Mouse (Mus musculus) embryonic facial prominence, embryonic 14.5 days (tissue): ENCODE data around the gene Zp1. TPM values are rescaled to one million over a fixed set of nuclear protein-coding genes. Genes with fewer than 3 reads are reported as not detected.
A peak's percentile ranks its signal among the peaks of the same experiment; 100 is the strongest.

Experiments used
- ATAC-seq: fragments of 200-750 bp; cut with Nextera tagmentation; 2 replicates; pipeline ENCODE4 v1.8.0; 2017; ENCODE audit warnings: low read depth, moderate number of reproducible peaks, moderate TSS enrichment
- DNase-seq: peaks from one replicate; pipeline ENCODE4 v3.0.0-alpha.2; 2015; ENCODE audit warnings: low spot score
- H3K27ac ChIP-seq: fragments of 300-500 bp; sonication (generic); replicated peaks from 2 replicates; pipeline ENCODE4 v1.5.1; 2014; ENCODE audit warnings: low read depth, mild to moderate bottlenecking, low read length, moderate library complexity
- H3K27me3 ChIP-seq: fragments of 300-500 bp; sonication (generic); replicated peaks from 2 replicates; pipeline ENCODE4 v1.6.1; 2014; ENCODE audit warnings: low read length; ENCODE audit not compliant: control insufficient read depth, insufficient read depth
- H3K36me3 ChIP-seq: fragments of 300-500 bp; sonication (generic); 2 replicates; pipeline ENCODE4 v1.6.1; 2014; ENCODE audit warnings: low read length, mixed read lengths; ENCODE audit not compliant: control insufficient read depth, insufficient read depth
- H3K4me1 ChIP-seq: fragments of 300-500 bp; sonication (generic); 2 replicates; pipeline ENCODE4 v1.6.1; 2014; ENCODE audit warnings: antibody characterized with exemption, low read length; ENCODE audit not compliant: control insufficient read depth, insufficient read depth
- H3K4me2 ChIP-seq: fragments of 300-500 bp; sonication (generic); 2 replicates; pipeline ENCODE4 v1.6.1; 2014; ENCODE audit warnings: low read depth, mild to moderate bottlenecking, low read length, moderate library complexity, mixed read lengths
- H3K4me3 ChIP-seq: fragments of 300-500 bp; sonication (generic); 2 replicates; pipeline ENCODE4 v1.5.1; 2014; ENCODE audit warnings: low read depth, mild to moderate bottlenecking, low read length
- H3K9ac ChIP-seq: fragments of 300-500 bp; sonication (generic); 2 replicates; pipeline ENCODE4 v1.6.1; 2014; ENCODE audit warnings: low read depth, mild to moderate bottlenecking, low read length, moderate library complexity, mixed read lengths
- H3K9me3 ChIP-seq: fragments of 300-500 bp; sonication (generic); 2 replicates; pipeline ENCODE4 v1.6.1; 2016; ENCODE audit warnings: low read length; ENCODE audit not compliant: control insufficient read depth
- WGBS: fragments of 180-500 bp; shearing (Covaris S2); extraction: QIAGEN DNeasy Blood & Tissue Kit; methylation state at CpG from one replicate; pipeline ENCODE4 v1.1.7; 2014; 5-methylcytosine and 5-hydroxymethylcytosine counted together
- polyA plus RNA-seq: library from polyadenylated mRNA; unstranded; fragments of >200 nt; fragmentation: Nextera tagmentation; extraction: Ambion mirVana; gene quantifications from 2 replicates; pipeline ENCODE4 v1.2.1, GENCODE M21; 2014

The Zp1 gene
- polyA plus RNA-seq, 1 experiment from 2014 or later: not detected

GRCm38 (mm10) chr19:10936077-10936476 is 15.6 kb upstream of the Zp1 start:
- no peaks in the 10 kb centered on the region for H3K36me3 ChIP-seq
- no peaks in the 10 kb centered on the region for H3K9me3 ChIP-seq
- H3K27ac ChIP-seq: no peak overlapping the region
- H3K27me3 ChIP-seq: no peaks in the 10 kb centered on the region; the same call in 1 of the 2 replicates
- H3K9ac ChIP-seq: no peak overlapping the region
- ATAC-seq: no peak
- DNase-seq: no peak
- H3K4me1 ChIP-seq: 0 out of 2 replicates have a peak, but pooled peaks cover 8% of the 10 kb centered on the region
- WGBS: 90% methylated on average over 5 of the region's 5 CpGs
- H3K4me2 ChIP-seq: no peak overlapping the region
- H3K4me3 ChIP-seq: no peak overlapping the region

- no peak overlapping the region for H3K4me3 ChIP-seq
- no peak overlapping the region for H3K27ac ChIP-seq
- 30% methylated on average over 5 of the region's 5 CpGs for WGBS
- H3K4me2 ChIP-seq: no peak overlapping the region
- H3K36me3 ChIP-seq: no peaks in the 10 kb centered on the region
- ATAC-seq: no peak
- no peak for DNase-seq
- H3K9ac ChIP-seq: no peak overlapping the region
- H3K27me3 ChIP-seq: no peaks in the 10 kb centered on the region; the same call in 1 of the 2 replicates
- H3K9me3 ChIP-seq: no peaks in the 10 kb centered on the region
- no peaks in the 10 kb centered on the region for H3K4me1 ChIP-seq
These were observed 14.6 kb upstream of the Zp1 start for GRCm38 (mm10) chr19:10935029-10935428.

GRCm38 (mm10) chr19:10930641-10931040 is 10.2 kb upstream of the Zp1 start:
- 85% methylated on average over 2 of the region's 2 CpGs for WGBS
- Histone ChIP-seq H3K4me1 (no peaks in the 10 kb centered on the region), H3K9me3 (no peaks in the 10 kb centered on the region), H3K36me3 (no peaks in the 10 kb centered on the region), H3K9ac (no peak overlapping the region), H3K4me2 (no peak overlapping the region), H3K4me3 (no peak overlapping the region), H3K27ac (no peak overlapping the region), H3K27me3 (no peaks in the 10 kb centered on the region)
- DNase-seq (no peak), ATAC-seq (no peak)

- ATAC-seq: peak; percentile 57; the same call in 1 of the 2 replicates
- no peaks in the 10 kb centered on the region for H3K27me3 ChIP-seq
- no peak for DNase-seq
- no peak overlapping the region for H3K9ac ChIP-seq
- no peaks in the 10 kb centered on the region for H3K36me3 ChIP-seq
- no peak overlapping the region for H3K4me3 ChIP-seq
- no peak overlapping the region; the same call in 1 of the 2 replicates for H3K27ac ChIP-seq
- WGBS: 43% methylated on average over 4 of the region's 4 CpGs
- H3K4me1 ChIP-seq: no peaks in the 10 kb centered on the region
- H3K4me2 ChIP-seq: no peak overlapping the region
- no peaks in the 10 kb centered on the region for H3K9me3 ChIP-seq
These were observed 6.2 kb upstream of the Zp1 start for GRCm38 (mm10) chr19:10926666-10927065.

- Histone ChIP-seq H3K4me3 (no peak overlapping the region), H3K4me1 (no peaks in the 10 kb centered on the region), H3K4me2 (no peak overlapping the region), H3K27me3 (no peaks in the 10 kb centered on the region), H3K9ac (peak overlapping the region; percentile 10; the same call in 1 of the 2 replicates), H3K9me3 (no peaks in the 10 kb centered on the region), H3K27ac (no peak overlapping the region; the same call in 1 of the 2 replicates), H3K36me3 (no peaks in the 10 kb centered on the region)
- ATAC-seq (peak; percentile 81), DNase-seq (peak; percentile 61)
- 35% methylated on average over 6 of the region's 6 CpGs for WGBS
These were observed 5.7 kb upstream of the Zp1 start for GRCm38 (mm10) chr19:10926123-10926621.

- H3K36me3 ChIP-seq: no peaks in the 10 kb centered on the region
- no peak overlapping the region for H3K4me2 ChIP-seq
- no peak overlapping the region for H3K9ac ChIP-seq
- H3K27ac ChIP-seq: no peak overlapping the region
- H3K9me3 ChIP-seq: no peaks in the 10 kb centered on the region
- DNase-seq (no peak), ATAC-seq (no peak)
- H3K4me1 ChIP-seq: no peaks in the 10 kb centered on the region
- H3K4me3 ChIP-seq: no peak overlapping the region
- no peaks in the 10 kb centered on the region for H3K27me3 ChIP-seq
- WGBS: 48% methylated on average over 4 of the region's 4 CpGs
These were observed 3.8 kb upstream of the Zp1 start for GRCm38 (mm10) chr19:10924220-10924619.

GRCm38 (mm10) chr19:10921058-10921457 is 626 bp upstream of the Zp1 start:
- Histone ChIP-seq H3K36me3 (no peaks in the 10 kb centered on the region), H3K27ac (no peak overlapping the region), H3K4me2 (no peak overlapping the region), H3K27me3 (no peaks in the 10 kb centered on the region), H3K9me3 (no peaks in the 10 kb centered on the region), H3K4me3 (no peak overlapping the region), H3K4me1 (no peaks in the 10 kb centered on the region), H3K9ac (no peak overlapping the region)
- WGBS: 82% methylated on average over 3 of the region's 3 CpGs
- ATAC-seq (no peak), DNase-seq (no peak)

- Histone ChIP-seq H3K9ac (no peak overlapping the region), H3K4me1 (no peaks in the 10 kb centered on the region), H3K4me2 (no peak overlapping the region), H3K27me3 (no peaks in the 10 kb centered on the region), H3K4me3 (no peak overlapping the region), H3K9me3 (no peaks in the 10 kb centered on the region), H3K36me3 (no peaks in the 10 kb centered on the region), H3K27ac (no peak overlapping the region)
- no peak for ATAC-seq
- DNase-seq: no peak
- WGBS: 84% methylated on average over 10 of the region's 10 CpGs
These were observed 2.0 kb downstream of the Zp1 start for GRCm38 (mm10) chr19:10918321-10918991.

- DNase-seq (no peak), ATAC-seq (no peak)
- no peaks in the 10 kb centered on the region for H3K9me3 ChIP-seq
- 61% methylated on average over 5 of the region's 5 CpGs for WGBS
- no peaks in the 10 kb centered on the region for H3K27me3 ChIP-seq
- H3K4me1 ChIP-seq: no peaks in the 10 kb centered on the region
- no peak overlapping the region for H3K4me3 ChIP-seq
- no peak overlapping the region for H3K27ac ChIP-seq
- H3K4me2 ChIP-seq: no peak overlapping the region
- H3K9ac ChIP-seq: no peak overlapping the region
- H3K36me3 ChIP-seq: no peaks in the 10 kb centered on the region
These were observed 3.9 kb downstream of the Zp1 start for GRCm38 (mm10) chr19:10916506-10916905.
